Mouse (Mus musculus) forebrain, embryonic 12.5 days (tissue): ENCODE data around the gene Asic1. TPM values are rescaled to one million over a fixed set of nuclear protein-coding genes. Genes with fewer than 3 reads are reported as not detected.

Experiments used
- ATAC-seq: fragments of 200-750 bp; cut with Nextera tagmentation; 2 replicates; pipeline ENCODE4 v1.8.0; 2017; ENCODE audit warnings: moderate TSS enrichment; ENCODE audit not compliant: low FRiP score
- H3K27ac ChIP-seq: fragments of 300-500 bp; sonication (generic); 2 replicates; pipeline ENCODE4 v1.5.1; 2016; ENCODE audit warnings: mild to moderate bottlenecking
- H3K27me3 ChIP-seq: fragments of 300-500 bp; sonication (generic); 2 replicates; pipeline ENCODE4 v1.6.1; 2016; ENCODE audit warnings: mild to moderate bottlenecking
- H3K36me3 ChIP-seq: fragments of 300-500 bp; sonication (generic); replicated peaks from 2 replicates; pipeline ENCODE4 v1.6.1; 2016; ENCODE audit warnings: mild to moderate bottlenecking
- H3K4me1 ChIP-seq: fragments of 300-500 bp; sonication (generic); 2 replicates; pipeline ENCODE4 v1.6.1; 2016
- H3K4me2 ChIP-seq: fragments of 300-500 bp; sonication (generic); 2 replicates; pipeline ENCODE4 v1.6.1; 2016; ENCODE audit warnings: mild to moderate bottlenecking, moderate library complexity
- H3K4me3 ChIP-seq: fragments of 300-500 bp; sonication (generic); replicated peaks from 2 replicates; pipeline ENCODE4 v1.5.1; 2016; ENCODE audit warnings: mild to moderate bottlenecking
- H3K9ac ChIP-seq: fragments of 300-500 bp; sonication (generic); 2 replicates; pipeline ENCODE4 v1.6.1; 2016; ENCODE audit warnings: mild to moderate bottlenecking
- H3K9me3 ChIP-seq: fragments of 300-500 bp; sonication (generic); 2 replicates; pipeline ENCODE4 v1.6.1; 2016
- WGBS: fragments of 180-500 bp; shearing (Covaris S2); methylation state at CpG from one replicate; pipeline ENCODE4 v1.1.7; 2016; 5-methylcytosine and 5-hydroxymethylcytosine counted together
- polyA plus RNA-seq: library from polyadenylated mRNA; unstranded; fragments of >200 nt; fragmentation: Nextera tagmentation; extraction: Ambion mirVana; gene quantifications from 2 replicates; pipeline ENCODE4 v1.2.1, GENCODE M21; 2016

Asic1 gene
- 14.7 and 18.2 TPM in 2 replicates for polyA plus RNA-seq

DNA sequence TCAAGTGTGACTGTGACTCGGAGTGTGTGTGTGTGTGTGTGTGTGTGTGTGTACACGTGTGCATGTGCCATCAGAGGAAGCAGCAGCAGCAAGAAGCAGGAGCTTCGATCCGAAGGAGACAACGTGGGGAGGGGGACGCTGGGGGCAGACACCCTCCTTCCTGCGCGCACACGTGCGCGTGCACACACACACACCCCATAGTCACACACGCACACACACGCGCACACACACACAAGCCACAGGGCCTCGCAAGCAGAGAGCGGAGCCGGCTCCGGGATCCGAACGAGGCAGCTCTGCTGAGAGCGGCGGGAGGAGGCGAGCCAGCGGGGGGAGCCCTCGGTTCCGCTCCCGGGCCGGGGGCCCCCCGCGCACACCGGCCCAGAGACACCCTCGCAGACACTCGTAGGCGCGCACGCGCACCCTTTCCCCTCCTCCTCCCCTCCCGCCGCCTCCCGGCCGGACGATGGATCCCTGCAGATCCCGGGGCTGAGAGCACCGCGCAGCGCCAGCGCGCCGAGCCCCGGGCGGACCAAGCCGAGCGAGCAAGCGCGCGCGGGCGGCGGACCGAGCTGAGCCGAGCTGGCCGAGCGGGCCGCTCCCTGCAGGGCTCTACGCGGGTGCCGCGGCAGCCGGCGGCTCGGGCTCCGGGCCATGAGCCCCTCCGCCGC lies at the start of gene Asic1:
Asic1 (plus strand) TSS at position 215 of the 668 bp plus-strand sequence.
- peaks cover 52% of the 10 kb centered on the region for H3K4me1 ChIP-seq
- H3K9ac ChIP-seq, result peak within 1 kb of the TSS; percentile 85
- peaks cover 78% of the 10 kb centered on the region for H3K27me3 ChIP-seq
- no peaks in the 10 kb centered on the region for H3K9me3 ChIP-seq
- H3K27ac ChIP-seq, result peak within 1 kb of the TSS; percentile 79
- peak within 1 kb of the TSS; percentile 95 for H3K4me2 ChIP-seq
- H3K36me3 ChIP-seq, result no peaks in the 10 kb centered on the region
- WGBS, result under 1% methylated on average over 50 of the region's 74 CpGs
- H3K4me3 ChIP-seq, result peak within 1 kb of the TSS; percentile 72
- peak; percentile 66 for ATAC-seq

DNA sequence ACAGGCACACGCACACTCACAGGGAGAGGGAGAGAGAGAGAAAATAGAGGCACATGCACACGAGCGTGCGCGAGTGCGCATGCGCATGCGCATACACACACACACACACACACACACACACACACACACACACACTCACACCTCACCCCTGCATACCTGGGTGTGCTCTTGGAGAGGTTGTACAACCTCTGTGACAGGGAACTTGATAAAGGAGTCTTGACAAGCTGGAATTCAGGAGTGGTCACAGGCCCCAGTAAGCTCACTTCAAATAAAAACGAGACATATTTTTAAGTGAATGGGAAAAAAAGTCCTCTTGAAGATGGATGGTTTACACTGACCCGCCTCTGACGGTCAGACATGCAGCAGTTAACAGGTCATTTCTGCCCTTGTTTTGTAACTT lies 48.1 kb upstream of the Asic1 start:
- no peak for ATAC-seq
- H3K27ac ChIP-seq, result no peak overlapping the region
- no peaks in the 10 kb centered on the region for H3K4me1 ChIP-seq
- H3K9ac ChIP-seq, result no peak overlapping the region
- H3K9me3 ChIP-seq, result no peaks in the 10 kb centered on the region
- H3K36me3 ChIP-seq, result peaks cover 74% of the 10 kb centered on the region
- H3K4me2 ChIP-seq, result no peak overlapping the region
- no peak overlapping the region for H3K4me3 ChIP-seq
- H3K27me3 ChIP-seq, result no peaks in the 10 kb centered on the region
- 93% methylated on average over 11 of the region's 11 CpGs for WGBS

DNA sequence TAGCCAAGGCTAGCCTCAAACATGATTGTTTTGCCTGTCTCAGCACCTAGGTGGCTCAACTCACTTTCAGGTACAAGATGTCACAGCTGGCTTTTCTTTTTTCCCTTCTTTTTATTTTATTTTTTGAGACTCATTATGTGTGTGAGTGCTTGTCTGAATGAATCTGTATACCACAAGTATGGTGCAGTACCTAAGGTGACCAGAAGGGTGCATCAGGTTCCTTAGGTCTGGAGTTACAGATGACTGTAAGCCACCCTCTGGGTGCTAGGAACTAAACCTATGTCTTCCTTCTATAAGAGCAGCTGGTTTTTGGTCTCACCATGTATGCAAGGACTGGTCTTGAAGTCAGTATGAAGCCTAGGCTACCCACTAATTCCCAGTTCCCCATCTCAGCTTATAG lies 38.5 kb upstream of the Asic1 start:
- Histone ChIP-seq H3K27me3 (no peaks in the 10 kb centered on the region), H3K4me3 (no peak overlapping the region), H3K9ac (no peak overlapping the region), H3K9me3 (no peaks in the 10 kb centered on the region), H3K4me1 (no peaks in the 10 kb centered on the region), H3K4me2 (no peak overlapping the region), H3K27ac (no peak overlapping the region), H3K36me3 (peaks cover 94% of the 10 kb centered on the region)
- ATAC-seq, result no peak

DNA sequence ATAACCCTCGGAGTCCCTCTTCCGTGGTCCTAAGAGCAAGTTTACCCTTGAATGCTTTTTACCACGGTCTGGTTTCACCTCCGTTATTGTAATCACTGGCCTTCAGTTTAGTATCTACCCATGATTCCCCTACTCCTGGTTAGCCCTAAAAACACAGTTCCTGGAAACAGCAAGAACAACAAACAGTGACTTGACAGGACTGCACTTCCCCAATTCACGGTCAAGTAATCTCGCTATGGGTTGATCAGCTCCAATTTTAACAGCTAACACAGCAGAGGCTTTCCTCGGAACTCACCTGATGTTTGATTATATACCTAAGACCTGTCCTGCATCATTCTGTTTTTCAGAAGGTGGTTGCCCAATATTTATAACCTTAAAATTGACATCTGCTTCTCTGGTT lies 35.5 kb upstream of the Asic1 start:
- WGBS, result 91% methylated on average over 7 of the region's 7 CpGs
- no peaks in the 10 kb centered on the region for H3K4me1 ChIP-seq
- no peaks in the 10 kb centered on the region for H3K27me3 ChIP-seq
- H3K27ac ChIP-seq, result no peak overlapping the region
- no peak for ATAC-seq
- H3K4me2 ChIP-seq, result no peak overlapping the region
- H3K4me3 ChIP-seq, result no peak overlapping the region
- peaks cover 97% of the 10 kb centered on the region for H3K36me3 ChIP-seq
- no peak overlapping the region for H3K9ac ChIP-seq
- H3K9me3 ChIP-seq, result no peaks in the 10 kb centered on the region

DNA sequence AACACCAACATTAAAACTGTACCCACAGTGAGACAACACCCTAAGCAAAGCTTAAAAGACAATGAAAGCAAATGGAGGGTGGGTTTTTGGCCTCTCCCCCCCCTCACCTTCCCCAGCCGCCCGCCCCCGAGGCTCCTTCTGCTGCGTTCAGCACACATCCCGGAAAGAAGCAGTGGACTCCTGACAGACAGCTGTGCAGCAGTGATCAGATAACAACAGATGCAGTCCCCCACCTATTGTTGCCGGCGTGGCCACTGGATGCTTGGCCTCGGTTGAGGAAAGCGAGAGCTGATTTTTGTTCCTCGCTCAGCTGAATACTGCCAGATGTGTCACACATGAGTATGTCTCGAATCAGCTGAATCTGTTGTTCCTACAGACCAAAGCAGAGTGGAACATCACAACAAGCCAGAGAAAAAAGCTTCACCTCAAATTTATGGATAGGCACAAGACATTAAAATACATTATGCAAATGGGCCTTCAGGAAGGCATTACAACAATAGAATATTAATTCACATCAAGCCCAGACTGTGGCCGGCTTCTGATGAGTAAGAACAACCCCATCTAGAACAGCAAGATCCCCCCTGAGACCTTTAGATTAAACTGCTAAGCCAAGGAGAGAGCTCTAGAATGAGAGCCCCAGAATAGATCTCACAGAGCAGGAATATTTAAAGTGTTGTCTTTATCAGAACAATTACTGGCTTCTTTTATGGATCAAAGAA lies 32.6 kb upstream of the Asic1 start:
- no peak for ATAC-seq
- Histone ChIP-seq H3K4me1 (no peaks in the 10 kb centered on the region), H3K27ac (peak overlapping the region; percentile 75), H3K27me3 (no peaks in the 10 kb centered on the region), H3K4me2 (no peak overlapping the region), H3K9ac (no peak overlapping the region), H3K9me3 (no peaks in the 10 kb centered on the region), H3K36me3 (peaks cover 88% of the 10 kb centered on the region), H3K4me3 (no peak overlapping the region)
- WGBS, result 71% methylated on average over 12 of the region's 12 CpGs

DNA sequence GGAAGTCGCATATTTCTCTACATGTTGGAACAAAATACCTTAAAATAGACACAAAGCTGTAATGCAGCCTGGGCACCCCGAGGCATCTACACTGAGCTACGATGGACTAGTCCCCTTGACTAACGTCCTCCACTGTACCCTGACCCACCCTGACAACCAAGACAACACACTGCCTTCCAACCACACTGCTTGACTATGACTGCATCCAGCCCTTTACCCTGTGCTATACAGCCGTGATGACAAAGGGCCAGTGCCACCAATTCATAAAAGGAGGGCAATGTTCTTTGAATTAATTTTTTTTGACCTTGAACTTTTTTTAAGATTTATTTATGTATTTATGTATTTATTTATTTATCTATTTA lies 32.1 kb upstream of the Asic1 start:
- WGBS, result 84% methylated on average over 5 of the region's 5 CpGs
- no peak for ATAC-seq
- H3K4me1 ChIP-seq, result no peaks in the 10 kb centered on the region
- H3K4me3 ChIP-seq, result no peak overlapping the region
- H3K27me3 ChIP-seq, result no peaks in the 10 kb centered on the region
- no peak overlapping the region for H3K9ac ChIP-seq
- peak overlapping the region; percentile 75 for H3K27ac ChIP-seq
- peaks cover 85% of the 10 kb centered on the region for H3K36me3 ChIP-seq
- H3K9me3 ChIP-seq, result no peaks in the 10 kb centered on the region
- no peak overlapping the region for H3K4me2 ChIP-seq

DNA sequence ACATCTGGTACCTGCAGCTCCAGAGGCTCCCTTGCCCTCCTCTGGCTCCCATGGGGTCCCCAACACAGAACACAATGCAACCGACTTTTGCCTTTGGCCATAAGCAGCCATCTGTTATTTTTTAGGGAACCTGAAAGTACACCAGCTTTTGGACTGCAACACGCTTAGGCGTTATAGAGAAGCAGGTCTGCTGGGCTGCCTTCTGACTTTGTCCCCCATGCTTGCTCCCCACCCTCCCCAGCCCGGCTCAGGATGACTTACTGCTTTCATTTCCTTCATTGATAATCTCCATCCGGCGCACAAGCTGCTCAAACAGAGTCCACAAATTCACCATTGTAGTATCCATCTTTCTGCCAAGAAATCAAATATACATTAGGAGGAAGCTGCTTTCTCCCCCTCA lies 27.5 kb upstream of the Asic1 start:
- ATAC-seq, result no peak
- Histone ChIP-seq H3K27ac (no peak overlapping the region), H3K4me3 (no peak overlapping the region), H3K4me2 (no peak overlapping the region), H3K27me3 (no peaks in the 10 kb centered on the region), H3K36me3 (peaks cover 42% of the 10 kb centered on the region), H3K9ac (no peak overlapping the region), H3K9me3 (no peaks in the 10 kb centered on the region), H3K4me1 (peaks cover 35% of the 10 kb centered on the region)
- 90% methylated on average over 6 of the region's 6 CpGs for WGBS

DNA sequence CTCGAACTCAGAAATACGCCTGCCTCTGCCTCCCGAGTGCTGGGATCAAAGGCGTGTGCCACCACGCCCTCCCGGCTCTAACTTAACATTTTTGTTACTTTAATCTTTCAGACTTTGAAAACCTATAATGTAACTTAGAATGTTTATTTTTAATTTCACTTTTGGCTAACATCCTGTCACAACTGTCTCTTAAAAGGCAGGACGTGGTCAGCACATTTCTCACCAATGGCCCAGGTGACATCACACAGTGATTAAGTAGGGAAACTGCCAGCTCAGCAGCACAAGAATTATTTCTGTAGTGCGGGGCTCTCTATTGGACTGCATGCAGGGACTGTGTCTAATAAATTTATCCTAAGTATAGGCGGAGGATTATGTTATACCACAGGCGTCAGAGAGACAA lies 26.3 kb upstream of the Asic1 start:
- Histone ChIP-seq H3K27ac (no peak overlapping the region; the same call in 1 of the 2 replicates), H3K4me1 (peaks cover 46% of the 10 kb centered on the region), H3K27me3 (no peaks in the 10 kb centered on the region), H3K36me3 (peaks cover 31% of the 10 kb centered on the region), H3K9me3 (no peaks in the 10 kb centered on the region), H3K4me2 (no peak overlapping the region), H3K4me3 (no peak overlapping the region), H3K9ac (no peak overlapping the region)
- 76% methylated on average over 10 of the region's 10 CpGs for WGBS
- no peak for ATAC-seq

DNA sequence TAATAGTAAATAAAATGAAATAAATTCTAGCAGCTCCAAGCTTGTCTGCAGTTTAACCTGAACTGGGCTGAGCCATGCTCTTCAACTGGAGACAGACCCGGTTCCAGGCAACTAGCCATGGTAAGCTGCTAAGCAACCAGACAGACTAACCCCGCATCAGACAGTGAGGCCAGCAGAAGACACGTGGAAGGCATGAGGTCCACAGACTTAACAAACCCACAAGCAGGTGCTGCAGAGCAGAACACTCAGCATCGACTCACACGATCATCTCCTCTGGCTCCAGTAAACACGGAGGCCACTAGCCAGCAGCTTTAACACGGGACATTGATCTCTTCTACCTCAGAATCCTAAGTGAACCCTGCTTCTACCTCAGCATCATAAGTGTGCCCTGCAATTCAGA lies 25.4 kb upstream of the Asic1 start:
- Histone ChIP-seq H3K36me3 (peaks cover 21% of the 10 kb centered on the region), H3K9ac (no peak overlapping the region), H3K9me3 (no peaks in the 10 kb centered on the region), H3K27me3 (no peaks in the 10 kb centered on the region), H3K4me2 (no peak overlapping the region), H3K4me1 (peaks cover 56% of the 10 kb centered on the region), H3K27ac (0 out of 2 replicates have a peak overlapping the region, but pooled peaks have one; percentile 6), H3K4me3 (no peak overlapping the region)
- no peak for ATAC-seq
- 75% methylated on average over 7 of the region's 7 CpGs for WGBS

DNA sequence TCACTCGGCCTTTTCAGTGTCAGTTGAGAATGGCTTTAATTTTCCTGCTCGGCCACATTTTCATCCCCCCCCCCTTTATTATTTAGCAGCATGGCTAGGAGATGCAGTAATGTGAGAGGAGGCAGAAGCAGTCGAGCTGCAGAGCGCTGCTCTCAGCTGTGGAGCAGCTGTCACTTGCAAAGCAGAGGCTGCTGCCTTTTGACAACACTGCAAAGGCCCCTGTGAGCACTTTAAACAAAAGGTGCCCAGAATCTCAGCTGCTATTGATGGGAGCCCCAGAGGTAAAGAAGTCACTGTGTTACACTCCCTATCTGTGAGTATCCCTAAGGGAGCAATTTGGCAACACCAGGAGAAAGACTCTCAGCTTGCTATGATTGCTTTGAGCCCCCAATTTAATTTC lies 21.8 kb upstream of the Asic1 start:
- no peak overlapping the region for H3K4me3 ChIP-seq
- H3K9ac ChIP-seq, result no peak overlapping the region
- peak overlapping the region; percentile 31 for H3K4me2 ChIP-seq
- peaks cover 74% of the 10 kb centered on the region for H3K4me1 ChIP-seq
- H3K9me3 ChIP-seq, result no peaks in the 10 kb centered on the region
- 28% methylated on average over 4 of the region's 4 CpGs for WGBS
- peaks cover 9% of the 10 kb centered on the region for H3K27me3 ChIP-seq
- no peak for ATAC-seq
- peak overlapping the region; percentile 76 for H3K27ac ChIP-seq
- H3K36me3 ChIP-seq, result no peaks in the 10 kb centered on the region

DNA sequence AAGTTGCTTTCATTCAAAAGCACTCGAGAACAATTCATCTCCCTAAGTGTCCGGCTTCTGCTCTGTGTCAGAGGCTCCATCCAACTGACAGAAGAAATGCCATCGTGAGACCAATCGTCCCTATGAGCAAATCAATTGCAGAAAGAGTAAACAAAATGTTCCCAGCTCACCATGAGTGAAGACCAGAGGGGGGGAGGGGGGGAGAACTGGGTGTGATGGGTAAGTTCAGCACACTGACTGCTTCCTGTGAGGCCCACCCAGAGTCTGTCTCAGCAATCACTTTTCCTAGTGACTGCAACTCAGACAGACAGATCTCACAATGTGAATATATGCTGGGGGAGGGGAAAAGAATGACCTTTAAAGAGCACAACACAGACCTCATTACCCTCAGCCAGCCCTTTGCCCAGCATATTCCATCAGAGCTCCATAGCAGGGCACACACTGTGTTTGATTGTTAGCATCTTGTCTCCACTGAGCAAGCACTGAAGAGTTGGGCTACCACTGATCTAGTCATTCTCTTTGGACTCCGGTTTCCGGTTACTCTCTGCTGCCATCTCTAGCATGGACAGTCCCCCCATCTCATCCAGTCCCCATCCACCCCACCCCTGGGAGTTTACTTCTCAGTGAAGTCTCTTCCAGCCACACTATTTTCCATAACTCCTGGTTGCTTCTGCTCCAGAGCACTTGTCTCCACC lies 21.0 kb upstream of the Asic1 start:
- H3K4me1 ChIP-seq, result peaks cover 79% of the 10 kb centered on the region
- peak overlapping the region; percentile 80 for H3K9ac ChIP-seq
- H3K9me3 ChIP-seq, result no peaks in the 10 kb centered on the region
- peak overlapping the region; percentile 65 for H3K4me3 ChIP-seq
- peak overlapping the region; percentile 68 for H3K4me2 ChIP-seq
- H3K27ac ChIP-seq, result peak overlapping the region; percentile 68
- ATAC-seq, result no peak
- H3K36me3 ChIP-seq, result no peaks in the 10 kb centered on the region
- H3K27me3 ChIP-seq, result peaks cover 18% of the 10 kb centered on the region
- 35% methylated on average over 6 of the region's 6 CpGs for WGBS

DNA sequence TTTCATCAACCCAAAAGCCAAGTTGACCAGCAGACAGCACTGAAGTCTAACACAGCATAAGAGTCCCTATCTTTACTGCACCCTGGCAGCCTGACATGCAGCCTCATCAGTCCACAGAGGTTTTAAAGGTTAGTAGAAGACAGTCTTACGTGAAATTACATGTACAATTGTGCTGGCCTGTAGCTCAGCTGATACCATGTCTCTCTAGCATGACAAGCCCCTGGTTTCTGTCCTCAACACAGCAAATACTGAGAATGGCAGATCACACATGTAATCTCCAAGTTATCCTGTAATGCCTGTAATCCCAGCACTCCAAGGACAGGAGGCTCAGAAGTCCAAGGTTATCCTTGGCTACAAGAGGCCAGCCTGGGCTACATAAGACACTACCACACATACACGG lies 19.9 kb upstream of the Asic1 start:
- 60% methylated on average over 2 of the region's 2 CpGs for WGBS
- Histone ChIP-seq H3K4me1 (peaks cover 69% of the 10 kb centered on the region), H3K9me3 (no peaks in the 10 kb centered on the region), H3K36me3 (no peaks in the 10 kb centered on the region), H3K27ac (no peak overlapping the region), H3K9ac (peak overlapping the region; percentile 80), H3K4me2 (peak overlapping the region; percentile 68), H3K4me3 (peak overlapping the region; percentile 65), H3K27me3 (peaks cover 29% of the 10 kb centered on the region)
- ATAC-seq, result no peak
